Mouse (Mus musculus): ENCODE data around the gene Zfp568.

Gene Zfp568

GRCm38 (mm10) chr7:29981860-29982259 is 1.9 kb upstream of the Zfp568 start:
- TF ChIP-seq POU5F1 (IDR thresholded peaks at IDR 0.05; ENCODE audit: borderline replicate concordance, low read length) (no peak), NANOG (IDR thresholded peaks at IDR 0.05; ENCODE audit: borderline replicate concordance, low read length) (no peak), CTCF (conservative IDR thresholded peaks at IDR 0.05; ENCODE audit: low read length) (no peak)
- Histone ChIP-seq H3K4me3 (replicated peaks; ENCODE audit: low read length) (peak overlapping the region; percentile 58), H3K4me1 (replicated peaks; ENCODE audit: low read depth, low read length) (peaks cover 61% of the 10 kb centered on the region), H3K36me3 (ENCODE audit: insufficient read depth, low read length) (peaks cover 18% of the 10 kb centered on the region), H3K9me3 (ENCODE audit: low read length) (peaks cover 10% of the 10 kb centered on the region), H3K27me3 (ENCODE audit: insufficient read depth, low read length) (no peaks in the 10 kb centered on the region)

- Histone ChIP-seq H3K4me1 (replicated peaks; ENCODE audit: low read depth, low read length) (peaks cover 66% of the 10 kb centered on the region), H3K36me3 (ENCODE audit: insufficient read depth, low read length) (peaks cover 23% of the 10 kb centered on the region), H3K4me3 (replicated peaks; ENCODE audit: low read length) (peak overlapping the region; percentile 58), H3K27me3 (ENCODE audit: insufficient read depth, low read length) (no peaks in the 10 kb centered on the region), H3K9me3 (ENCODE audit: low read length) (peaks cover 10% of the 10 kb centered on the region)
- TF ChIP-seq NANOG (IDR thresholded peaks at IDR 0.05; ENCODE audit: borderline replicate concordance, low read length) (no peak), POU5F1 (IDR thresholded peaks at IDR 0.05; ENCODE audit: borderline replicate concordance, low read length) (no peak), CTCF (conservative IDR thresholded peaks at IDR 0.05; ENCODE audit: low read length) (no peak)
Measured at GRCm38 (mm10) chr7:29982341-29982740, 1.4 kb upstream of the Zfp568 start.

GRCm38 (mm10) chr7:29982931-29983330 is 824 bp upstream of the Zfp568 start:
- TF ChIP-seq NANOG (IDR thresholded peaks at IDR 0.05; ENCODE audit: borderline replicate concordance, low read length) (peak; percentile 37; the same call in 1 of the 2 replicates), POU5F1 (IDR thresholded peaks at IDR 0.05; ENCODE audit: borderline replicate concordance, low read length) (no peak), CTCF (conservative IDR thresholded peaks at IDR 0.05; ENCODE audit: low read length) (no peak)
- H3K4me3 ChIP-seq (replicated peaks; ENCODE audit: low read length): peak overlapping the region; percentile 98
- peaks cover 29% of the 10 kb centered on the region for H3K36me3 ChIP-seq (ENCODE audit: insufficient read depth, low read length)
- peaks cover 10% of the 10 kb centered on the region for H3K9me3 ChIP-seq (ENCODE audit: low read length)
- peaks cover 71% of the 10 kb centered on the region for H3K4me1 ChIP-seq (replicated peaks; ENCODE audit: low read depth, low read length)
- no peaks in the 10 kb centered on the region for H3K27me3 ChIP-seq (ENCODE audit: insufficient read depth, low read length)

DNA sequence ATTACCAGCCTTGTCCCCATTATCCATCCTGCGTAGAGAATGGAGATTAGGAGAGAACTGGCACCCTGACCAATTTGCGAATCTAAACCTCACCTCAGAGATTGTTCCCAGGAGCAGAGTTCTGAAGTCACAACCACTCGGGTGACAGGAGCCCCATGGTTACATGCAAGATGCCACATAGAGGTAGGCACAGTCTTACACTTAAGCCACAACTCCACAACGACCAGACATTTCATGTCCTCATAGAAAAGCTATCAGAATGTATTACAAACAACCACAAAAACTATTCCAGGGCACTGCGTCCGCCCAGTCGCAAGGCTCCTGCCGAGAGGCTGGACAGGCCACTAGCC is 440 bp upstream of the Zfp568 start:
- H3K4me1 ChIP-seq (replicated peaks; ENCODE audit: low read depth, low read length): peaks cover 71% of the 10 kb centered on the region
- peaks cover 10% of the 10 kb centered on the region for H3K9me3 ChIP-seq (ENCODE audit: low read length)
- H3K36me3 ChIP-seq (ENCODE audit: insufficient read depth, low read length): peaks cover 33% of the 10 kb centered on the region
- no peaks in the 10 kb centered on the region for H3K27me3 ChIP-seq (ENCODE audit: insufficient read depth, low read length)
- no peak for TF ChIP-seq CTCF (conservative IDR thresholded peaks at IDR 0.05; ENCODE audit: low read length)
- no peak for TF ChIP-seq NANOG (IDR thresholded peaks at IDR 0.05; ENCODE audit: borderline replicate concordance, low read length)
- TF ChIP-seq POU5F1 (IDR thresholded peaks at IDR 0.05; ENCODE audit: borderline replicate concordance, low read length): no peak
- H3K4me3 ChIP-seq (replicated peaks; ENCODE audit: low read length): peak overlapping the region; percentile 98

GRCm38 (mm10) chr7:29986101-29986500 is 2.3 kb downstream of the Zfp568 start:
- H3K4me1 ChIP-seq (replicated peaks; ENCODE audit: low read depth, low read length): peaks cover 69% of the 10 kb centered on the region
- H3K4me3 ChIP-seq (replicated peaks; ENCODE audit: low read length): peak overlapping the region; percentile 98
- H3K9me3 ChIP-seq (ENCODE audit: low read length): no peaks in the 10 kb centered on the region
- TF ChIP-seq NANOG (IDR thresholded peaks at IDR 0.05; ENCODE audit: borderline replicate concordance, low read length) (no peak), CTCF (conservative IDR thresholded peaks at IDR 0.05; ENCODE audit: low read length) (no peak), POU5F1 (IDR thresholded peaks at IDR 0.05; ENCODE audit: borderline replicate concordance, low read length) (no peak)
- peaks cover 57% of the 10 kb centered on the region for H3K36me3 ChIP-seq (ENCODE audit: insufficient read depth, low read length)
- H3K27me3 ChIP-seq (ENCODE audit: insufficient read depth, low read length): no peaks in the 10 kb centered on the region

DNA sequence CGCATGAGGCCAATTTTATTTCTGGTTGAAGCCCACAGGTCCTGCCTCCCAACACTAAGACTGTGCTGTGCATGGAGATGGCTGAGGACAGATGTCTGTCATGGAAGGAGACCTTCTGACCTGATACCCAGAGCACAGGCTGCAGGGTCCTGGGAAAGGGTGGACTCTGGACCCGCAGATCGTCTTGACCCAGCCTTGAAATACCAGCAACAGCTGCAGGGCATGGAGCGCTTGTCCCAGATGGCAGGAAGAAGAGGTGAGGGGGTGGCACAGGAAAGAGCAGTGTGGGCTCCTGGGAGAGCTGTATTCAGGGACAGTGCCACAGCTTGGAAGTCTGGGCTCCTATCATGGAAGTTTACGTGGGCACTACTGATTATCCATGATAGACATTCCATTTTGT is 3.8 kb downstream of the Zfp568 start:
- H3K9me3 ChIP-seq (ENCODE audit: low read length): no peaks in the 10 kb centered on the region
- H3K4me3 ChIP-seq (replicated peaks; ENCODE audit: low read length): peak overlapping the region; percentile 14; the same call in 1 of the 2 replicates
- TF ChIP-seq NANOG (IDR thresholded peaks at IDR 0.05; ENCODE audit: borderline replicate concordance, low read length) (no peak), POU5F1 (IDR thresholded peaks at IDR 0.05; ENCODE audit: borderline replicate concordance, low read length) (no peak), CTCF (conservative IDR thresholded peaks at IDR 0.05; ENCODE audit: low read length) (no peak)
- peaks cover 71% of the 10 kb centered on the region for H3K36me3 ChIP-seq (ENCODE audit: insufficient read depth, low read length)
- no peaks in the 10 kb centered on the region for H3K27me3 ChIP-seq (ENCODE audit: insufficient read depth, low read length)
- H3K4me1 ChIP-seq (replicated peaks; ENCODE audit: low read depth, low read length): peaks cover 71% of the 10 kb centered on the region

- TF ChIP-seq CTCF (conservative IDR thresholded peaks at IDR 0.05; ENCODE audit: low read length) (no peak), NANOG (IDR thresholded peaks at IDR 0.05; ENCODE audit: borderline replicate concordance, low read length) (no peak), POU5F1 (IDR thresholded peaks at IDR 0.05; ENCODE audit: borderline replicate concordance, low read length) (no peak)
- Histone ChIP-seq H3K36me3 (ENCODE audit: insufficient read depth, low read length) (peaks cover 83% of the 10 kb centered on the region), H3K9me3 (ENCODE audit: low read length) (no peaks in the 10 kb centered on the region), H3K4me3 (replicated peaks; ENCODE audit: low read length) (no peak overlapping the region), H3K27me3 (ENCODE audit: insufficient read depth, low read length) (no peaks in the 10 kb centered on the region), H3K4me1 (replicated peaks; ENCODE audit: low read depth, low read length) (peaks cover 80% of the 10 kb centered on the region)
Measured at GRCm38 (mm10) chr7:29989031-29989430, 5.3 kb downstream of the Zfp568 start.

DNA sequence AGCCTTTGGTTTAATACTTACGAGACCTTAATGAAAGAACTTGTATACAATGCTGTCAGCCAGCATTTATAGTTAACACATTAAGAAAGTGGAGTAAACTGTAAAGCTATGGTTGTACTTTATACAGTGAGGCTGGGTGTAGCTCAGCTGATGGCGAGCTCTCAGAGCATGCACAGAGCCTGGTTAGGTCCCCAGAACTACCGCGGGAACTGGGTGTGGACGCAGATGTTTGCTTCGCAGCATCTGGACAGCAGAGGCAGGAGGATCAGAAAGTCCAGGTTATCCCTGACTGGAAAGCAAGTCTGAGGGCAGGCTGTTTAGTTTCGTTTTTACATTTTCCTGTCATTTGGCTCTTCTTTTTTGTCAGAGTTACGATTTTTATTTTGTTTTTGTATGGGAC is 8.9 kb downstream of the Zfp568 start:
- TF ChIP-seq NANOG (IDR thresholded peaks at IDR 0.05; ENCODE audit: borderline replicate concordance, low read length) (no peak), CTCF (conservative IDR thresholded peaks at IDR 0.05; ENCODE audit: low read length) (no peak), POU5F1 (IDR thresholded peaks at IDR 0.05; ENCODE audit: borderline replicate concordance, low read length) (no peak)
- Histone ChIP-seq H3K4me3 (replicated peaks; ENCODE audit: low read length) (no peak overlapping the region), H3K27me3 (ENCODE audit: insufficient read depth, low read length) (no peaks in the 10 kb centered on the region), H3K4me1 (replicated peaks; ENCODE audit: low read depth, low read length) (peaks cover 74% of the 10 kb centered on the region), H3K36me3 (ENCODE audit: insufficient read depth, low read length) (peaks cover 92% of the 10 kb centered on the region), H3K9me3 (ENCODE audit: low read length) (no peaks in the 10 kb centered on the region)

DNA sequence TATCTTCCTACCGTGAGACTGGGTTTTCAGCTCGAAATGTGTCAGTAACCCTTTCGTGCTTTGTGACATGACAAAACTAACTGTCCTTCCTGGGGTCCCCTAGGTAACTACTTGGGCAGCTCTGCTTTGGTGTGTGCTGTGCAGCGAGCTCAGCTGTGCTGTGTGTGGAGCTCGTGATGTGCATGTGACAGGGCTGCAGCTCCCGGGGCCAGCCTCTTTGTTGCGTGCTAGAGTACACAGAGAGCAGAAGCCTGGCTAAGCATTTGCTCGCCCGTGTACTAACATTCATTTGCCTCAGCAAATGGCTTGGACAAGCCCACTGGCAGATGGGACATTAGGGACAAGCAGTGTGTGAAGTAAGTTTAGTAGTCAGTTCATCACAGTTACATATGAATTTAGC is 9.6 kb downstream of the Zfp568 start:
- Histone ChIP-seq H3K9me3 (ENCODE audit: low read length) (no peaks in the 10 kb centered on the region), H3K36me3 (ENCODE audit: insufficient read depth, low read length) (peaks cover 92% of the 10 kb centered on the region), H3K27me3 (ENCODE audit: insufficient read depth, low read length) (no peaks in the 10 kb centered on the region), H3K4me3 (replicated peaks; ENCODE audit: low read length) (no peak overlapping the region), H3K4me1 (replicated peaks; ENCODE audit: low read depth, low read length) (peaks cover 75% of the 10 kb centered on the region)
- TF ChIP-seq NANOG (IDR thresholded peaks at IDR 0.05; ENCODE audit: borderline replicate concordance, low read length) (no peak), CTCF (conservative IDR thresholded peaks at IDR 0.05; ENCODE audit: low read length) (no peak), POU5F1 (IDR thresholded peaks at IDR 0.05; ENCODE audit: borderline replicate concordance, low read length) (no peak)

Measured in E14TG2a.4 (cell line).